Mouse (Mus musculus) hindbrain, embryonic 12.5 days (tissue): Measurements from ENCODE around the gene Dpf1. TPM values are rescaled to one million over a fixed set of nuclear protein-coding genes. Genes with fewer than 3 reads are reported as not detected.
A peak's percentile ranks its signal among the peaks of the same experiment; 100 is the strongest.

Experiments used
- ATAC-seq: fragments of 200-750 bp; cut with Nextera tagmentation; 2 replicates; pipeline ENCODE4 v1.8.0; 2017; ENCODE audit warnings: moderate TSS enrichment; ENCODE audit not compliant: low FRiP score
- H3K27ac ChIP-seq: fragments of 300-500 bp; sonication (generic); 2 replicates; pipeline ENCODE4 v1.5.1; 2016; ENCODE audit warnings: mild to moderate bottlenecking
- H3K27me3 ChIP-seq: fragments of 300-500 bp; sonication (generic); 2 replicates; pipeline ENCODE4 v1.6.1; 2016; ENCODE audit warnings: mild to moderate bottlenecking
- H3K36me3 ChIP-seq: fragments of 300-500 bp; sonication (generic); 2 replicates; pipeline ENCODE4 v1.6.1; 2016; ENCODE audit warnings: mild to moderate bottlenecking
- H3K4me1 ChIP-seq: fragments of 300-500 bp; sonication (generic); 2 replicates; pipeline ENCODE4 v1.6.1; 2016
- H3K4me2 ChIP-seq: fragments of 300-500 bp; sonication (generic); replicated peaks from 2 replicates; pipeline ENCODE4 v1.6.1; 2016; ENCODE audit warnings: mild to moderate bottlenecking
- H3K4me3 ChIP-seq: fragments of 300-500 bp; sonication (generic); 2 replicates; pipeline ENCODE4 v1.5.1; 2016; ENCODE audit warnings: mild to moderate bottlenecking
- H3K9ac ChIP-seq: fragments of 300-500 bp; sonication (generic); 2 replicates; pipeline ENCODE4 v1.6.1; 2016; ENCODE audit warnings: mild to moderate bottlenecking, moderate library complexity
- H3K9me3 ChIP-seq: fragments of 300-500 bp; sonication (generic); replicated peaks from 2 replicates; pipeline ENCODE4 v1.6.1; 2016; ENCODE audit warnings: mild to moderate bottlenecking
- WGBS: fragments of 180-500 bp; shearing (Covaris S2); methylation state at CpG from one replicate; pipeline ENCODE4 v1.1.7; 2016; 5-methylcytosine and 5-hydroxymethylcytosine counted together
- polyA plus RNA-seq: library from polyadenylated mRNA; unstranded; fragments of >200 nt; fragmentation: Nextera tagmentation; extraction: Ambion mirVana; gene quantifications from 2 replicates; pipeline ENCODE4 v1.2.1, GENCODE M21; 2016

The Dpf1 gene
- polyA plus RNA-seq, 1 experiment from 2014 or later: 102 TPM

DNA sequence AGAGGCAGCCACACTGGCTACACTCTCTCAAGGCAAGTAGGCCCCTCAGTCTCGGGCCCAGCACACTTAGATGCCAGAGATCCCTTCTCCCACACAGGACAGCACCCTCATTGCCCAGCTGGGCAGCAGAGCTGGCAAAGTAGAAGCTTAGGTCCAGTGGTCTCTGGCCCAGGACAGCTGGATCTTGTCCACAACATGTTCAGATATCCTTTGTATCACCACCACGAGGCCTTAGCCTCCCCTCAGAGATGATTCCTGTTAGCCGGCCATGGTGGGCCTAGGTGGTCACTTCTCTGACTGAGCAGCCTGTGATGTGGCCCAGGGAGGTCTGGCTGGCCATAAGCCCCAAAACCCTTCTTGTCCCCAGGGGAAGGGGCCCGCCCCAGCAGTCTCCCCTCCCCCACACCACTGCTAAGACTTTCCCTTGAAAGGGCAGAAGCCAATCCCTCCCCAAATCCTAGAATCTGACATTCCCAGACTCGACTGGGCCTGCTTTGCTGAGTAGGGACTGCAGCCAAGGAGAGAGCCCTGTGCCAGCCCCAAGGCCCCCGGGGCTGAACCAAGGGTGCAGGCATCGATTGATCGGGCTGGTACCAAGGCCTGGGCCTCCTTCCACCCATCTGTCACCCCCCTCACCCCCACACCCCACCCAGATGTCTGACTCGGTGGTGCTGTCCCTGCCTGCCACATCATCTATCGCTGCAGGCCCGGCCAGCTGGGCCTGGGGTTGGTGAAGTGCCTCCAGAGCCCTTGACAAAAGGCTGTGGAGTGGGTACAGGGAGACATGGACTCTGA, 12.9 kb upstream of the Dpf1 start:
- Histone ChIP-seq H3K27me3 (peaks cover 11% of the 10 kb centered on the region; the same call in 1 of the 2 replicates), H3K4me3 (no peak overlapping the region), H3K4me1 (peaks cover 50% of the 10 kb centered on the region), H3K4me2 (peak overlapping the region; percentile 8; the same call in 1 of the 2 replicates), H3K36me3 (no peaks in the 10 kb centered on the region), H3K27ac (peak overlapping the region; percentile 85), H3K9me3 (no peaks in the 10 kb centered on the region), H3K9ac (peak overlapping the region; percentile 44; the same call in 1 of the 2 replicates)
- WGBS: 40% methylated on average over 11 of the region's 11 CpGs
- no peak for ATAC-seq

DNA sequence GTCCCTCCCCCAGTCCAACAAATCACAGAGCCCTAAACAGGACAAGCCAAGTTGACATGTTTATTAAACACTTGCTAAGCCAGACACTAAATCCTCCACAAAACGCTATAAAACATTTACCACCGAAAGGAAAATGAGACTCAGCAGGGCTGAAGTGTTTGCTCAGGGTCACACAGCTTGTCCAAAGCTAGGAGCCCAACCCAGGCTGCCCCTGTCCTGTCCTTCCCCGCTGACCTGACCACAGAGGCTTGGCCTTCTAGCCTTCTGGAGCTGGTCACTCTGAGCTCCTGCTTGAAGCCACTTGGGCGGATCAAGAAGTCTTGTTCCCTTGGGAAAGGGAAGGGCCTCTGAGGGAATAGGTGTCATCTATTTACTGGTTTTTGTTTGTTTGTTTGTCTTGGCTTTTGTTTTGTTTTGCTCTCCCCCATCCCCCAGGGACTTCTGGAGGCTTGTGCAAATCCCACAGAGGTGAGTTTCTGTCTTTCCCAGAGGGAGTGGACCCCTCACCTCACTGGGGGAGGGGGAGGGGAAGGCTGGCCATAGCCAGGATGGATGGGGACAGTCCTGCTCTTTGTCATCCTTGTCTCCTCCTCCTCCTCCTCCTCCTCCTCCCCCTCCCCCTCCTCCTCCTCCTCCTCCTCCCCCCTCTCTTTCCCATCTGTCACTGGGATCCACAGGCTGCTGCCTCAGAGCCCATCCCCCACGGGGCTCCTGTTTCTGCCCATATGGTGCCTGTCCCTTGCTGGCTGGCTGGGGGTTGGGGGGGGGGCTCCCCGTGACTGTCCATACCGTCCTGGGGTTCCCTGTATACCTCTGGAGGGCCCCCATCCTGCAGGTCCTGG, 11.9 kb upstream of the Dpf1 start:
- WGBS: 24% methylated on average over 6 of the region's 7 CpGs
- H3K4me1 ChIP-seq: peaks cover 50% of the 10 kb centered on the region
- ATAC-seq: peak; percentile 61
- no peaks in the 10 kb centered on the region for H3K36me3 ChIP-seq
- H3K4me3 ChIP-seq: no peak overlapping the region
- no peak overlapping the region for H3K9ac ChIP-seq
- H3K9me3 ChIP-seq: no peaks in the 10 kb centered on the region
- H3K27ac ChIP-seq: peak overlapping the region; percentile 85
- peaks cover 11% of the 10 kb centered on the region; the same call in 1 of the 2 replicates for H3K27me3 ChIP-seq
- H3K4me2 ChIP-seq: peak overlapping the region; percentile 36

DNA sequence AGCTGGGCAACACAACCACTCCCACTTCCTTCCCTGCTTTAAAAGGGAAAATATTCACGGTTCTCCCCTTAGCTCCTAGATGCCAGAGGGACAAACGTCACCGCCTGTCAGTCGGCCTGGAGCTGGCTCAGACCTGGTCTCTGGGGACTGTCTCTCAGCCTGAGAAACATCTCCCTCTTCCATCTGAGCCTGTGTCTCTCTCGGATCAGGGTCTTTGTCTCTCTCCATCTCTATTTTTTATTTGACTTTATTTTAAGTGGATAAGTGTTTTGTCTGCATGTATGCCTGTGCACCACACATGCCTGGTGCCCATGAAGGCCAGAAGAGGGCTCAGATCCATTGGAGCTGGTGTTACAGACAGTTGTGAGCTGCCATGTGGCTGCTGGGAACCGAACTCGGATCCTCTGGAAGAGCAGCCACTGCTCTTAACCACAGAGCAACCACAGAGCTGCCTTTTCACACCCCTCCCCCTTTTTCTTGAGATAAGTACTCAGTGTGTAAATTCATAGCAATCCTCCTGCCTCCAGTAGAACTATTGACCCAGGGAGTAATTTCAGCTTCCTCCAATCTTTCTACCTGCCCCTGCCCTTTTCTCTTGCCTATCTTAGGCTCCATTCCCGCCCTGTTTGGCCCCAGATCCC, 11.2 kb upstream of the Dpf1 start:
- peak overlapping the region; percentile 36 for H3K4me2 ChIP-seq

DNA sequence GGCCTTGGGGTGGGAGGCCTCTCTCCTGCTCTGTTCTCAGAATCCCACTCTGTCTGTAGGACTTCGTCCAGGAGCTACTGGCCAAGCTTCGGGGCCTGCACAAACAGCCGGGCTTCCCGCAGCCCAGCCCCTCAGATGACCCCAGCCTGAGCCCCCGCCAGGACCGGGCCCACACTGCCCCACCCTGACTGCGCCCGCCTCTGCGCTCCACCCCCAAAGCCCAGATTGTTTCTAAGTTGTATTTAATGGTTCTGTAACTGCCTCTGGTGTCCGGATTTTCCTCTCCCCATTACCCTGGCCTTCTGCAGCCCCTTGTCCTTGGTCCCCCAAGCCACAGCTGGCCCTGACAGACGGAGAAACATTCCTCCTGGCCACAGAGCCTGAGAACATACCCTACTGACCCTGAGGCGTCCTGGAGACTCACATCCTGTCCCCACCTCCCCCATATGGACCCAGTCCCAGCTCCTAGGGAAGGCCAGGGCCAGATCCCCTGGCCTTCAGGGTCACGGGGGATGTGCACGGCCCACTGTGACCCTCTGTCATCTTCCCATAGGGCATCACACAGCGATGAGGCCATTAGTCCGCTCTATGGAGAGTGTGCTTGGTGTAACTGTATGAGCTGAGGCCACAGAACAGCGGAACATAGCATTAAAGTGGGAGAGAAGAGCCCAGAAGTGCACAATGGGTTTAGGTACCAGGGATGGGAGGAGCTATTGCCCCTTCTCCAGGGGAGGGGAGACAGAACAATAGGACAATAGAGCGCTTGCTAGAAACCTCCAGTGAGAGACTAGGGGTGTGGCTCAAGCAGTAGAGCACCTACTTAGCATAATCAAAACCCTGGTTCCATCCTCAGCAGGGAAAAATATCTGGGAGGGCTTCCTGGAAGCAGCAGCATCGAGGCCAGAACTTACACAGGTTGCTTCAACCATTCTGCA, 10.4 kb upstream of the Dpf1 start:
- ATAC-seq: no peak; the same call in 1 of the 2 replicates
- H3K36me3 ChIP-seq: no peaks in the 10 kb centered on the region
- no peak overlapping the region for H3K9ac ChIP-seq
- peak overlapping the region; percentile 85 for H3K27ac ChIP-seq
- H3K9me3 ChIP-seq: no peaks in the 10 kb centered on the region
- H3K4me2 ChIP-seq: no peak overlapping the region
- no peak overlapping the region for H3K4me3 ChIP-seq
- 18% methylated on average over 19 of the region's 19 CpGs for WGBS
- H3K4me1 ChIP-seq: peaks cover 50% of the 10 kb centered on the region
- peaks cover 6% of the 10 kb centered on the region; the same call in 1 of the 2 replicates for H3K27me3 ChIP-seq

More for the DNA sequence above, 11.2 kb upstream of the Dpf1 start:
- no peaks in the 10 kb centered on the region for H3K9me3 ChIP-seq
- H3K9ac ChIP-seq: no peak overlapping the region
- ATAC-seq: peak; percentile 26
- peak overlapping the region; percentile 85 for H3K27ac ChIP-seq
- H3K4me3 ChIP-seq: no peak overlapping the region
- peaks cover 50% of the 10 kb centered on the region for H3K4me1 ChIP-seq
- WGBS: 19% methylated on average over 8 of the region's 8 CpGs
- H3K27me3 ChIP-seq: peaks cover 9% of the 10 kb centered on the region; the same call in 1 of the 2 replicates
- no peaks in the 10 kb centered on the region for H3K36me3 ChIP-seq

DNA sequence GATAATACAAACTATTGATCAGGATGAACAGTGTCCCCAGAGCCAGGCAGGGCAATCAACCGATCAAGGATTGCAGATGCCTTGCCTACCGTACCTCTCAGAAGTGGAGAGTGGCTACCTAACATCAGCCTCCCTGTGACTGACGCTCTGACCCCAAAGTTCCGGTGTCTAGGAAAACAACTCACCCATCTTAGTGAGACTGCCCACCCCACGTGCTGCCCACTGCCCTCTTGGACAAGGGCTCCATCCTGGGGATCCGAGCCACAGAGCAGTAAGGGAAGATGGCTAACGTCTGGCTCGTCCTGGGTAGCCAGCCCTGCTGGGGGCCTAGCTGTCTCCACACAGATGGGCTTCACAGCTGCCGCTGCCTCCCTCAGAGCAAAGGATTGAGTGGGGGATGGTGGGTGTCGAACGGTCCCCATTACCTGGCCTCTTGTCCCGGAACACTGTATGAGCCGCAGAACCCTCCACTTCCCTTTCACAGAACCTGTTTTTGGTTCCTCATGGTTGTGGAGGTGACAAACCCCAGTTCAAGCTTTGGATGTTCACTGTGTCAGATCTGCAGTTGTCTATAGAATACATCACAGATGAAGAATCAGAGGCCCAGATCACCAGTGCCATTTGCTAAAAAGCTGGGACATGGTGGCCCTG, 9.5 kb upstream of the Dpf1 start:
- H3K36me3 ChIP-seq: no peaks in the 10 kb centered on the region
- H3K27ac ChIP-seq: peak overlapping the region; percentile 85; the same call in 1 of the 2 replicates
- no peak overlapping the region for H3K4me2 ChIP-seq
- H3K27me3 ChIP-seq: peaks cover 6% of the 10 kb centered on the region; the same call in 1 of the 2 replicates
- no peaks in the 10 kb centered on the region for H3K9me3 ChIP-seq
- H3K4me1 ChIP-seq: peaks cover 45% of the 10 kb centered on the region
- H3K4me3 ChIP-seq: no peak overlapping the region
- ATAC-seq: no peak
- 55% methylated on average over 13 of the region's 13 CpGs for WGBS
- H3K9ac ChIP-seq: 0 out of 2 replicates have a peak overlapping the region, but pooled peaks have one; percentile 27

DNA sequence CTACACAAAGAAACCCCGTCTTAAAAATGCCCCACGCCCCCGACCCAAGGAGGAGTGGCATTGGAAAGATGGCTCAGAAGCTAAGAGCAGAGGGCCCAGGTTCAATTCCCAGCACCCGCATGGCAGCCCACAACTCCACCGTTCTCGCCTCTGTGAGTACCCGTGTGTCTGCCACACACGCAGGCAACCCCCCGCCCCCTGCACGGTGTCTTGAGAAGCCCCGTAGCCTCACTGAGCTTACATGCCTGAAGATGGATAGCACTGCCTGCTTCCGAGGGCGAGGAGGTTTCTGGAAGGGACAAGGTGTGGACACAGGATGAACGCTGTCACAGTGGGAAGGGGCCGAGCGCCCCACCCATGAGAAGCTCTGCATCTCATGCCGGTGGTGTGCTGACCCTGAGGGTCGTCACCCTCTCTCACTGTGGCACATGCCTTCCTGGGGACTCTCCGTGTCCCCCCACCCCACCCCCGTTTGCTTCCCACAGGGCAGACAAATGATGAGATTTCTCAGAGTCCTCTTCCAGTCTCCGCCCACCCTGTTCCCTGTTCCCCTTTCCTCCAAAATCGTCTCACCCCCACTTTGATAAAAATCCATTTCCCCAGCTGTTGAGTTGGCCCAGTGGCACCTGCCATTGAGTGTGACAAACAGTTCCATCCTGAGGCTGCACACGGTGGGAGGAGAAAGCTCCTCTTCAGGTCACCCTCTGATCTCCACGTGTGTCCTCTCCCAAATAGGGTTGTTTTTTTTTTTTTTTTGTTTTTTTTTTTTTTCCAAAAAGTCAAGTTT, 7.7 kb upstream of the Dpf1 start:
- H3K4me3 ChIP-seq: no peak overlapping the region
- 81% methylated on average over 24 of the region's 24 CpGs for WGBS

DNA sequence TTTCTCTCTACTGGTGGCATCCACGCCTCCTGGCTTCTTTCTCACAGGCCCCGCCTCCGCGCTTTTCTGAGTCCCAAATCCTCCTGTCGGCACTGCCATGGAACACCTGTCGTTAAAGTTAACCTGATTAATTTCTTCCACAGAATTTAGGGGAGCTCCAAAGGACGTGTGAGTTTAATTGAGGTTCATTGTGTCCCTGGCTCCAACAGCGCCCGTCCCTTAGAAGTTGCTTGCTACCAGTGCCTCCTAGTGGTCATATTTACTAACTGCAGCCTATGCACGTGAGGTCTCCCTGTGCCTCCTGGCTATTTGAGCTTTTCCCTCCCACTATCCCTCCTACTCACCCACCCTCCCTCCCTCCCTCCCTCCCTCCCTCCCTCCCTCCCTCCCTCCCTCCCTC, 6.8 kb upstream of the Dpf1 start:
- Histone ChIP-seq H3K27me3 (no peaks in the 10 kb centered on the region), H3K9me3 (no peaks in the 10 kb centered on the region), H3K4me3 (no peak overlapping the region), H3K9ac (no peak overlapping the region), H3K4me1 (peaks cover 23% of the 10 kb centered on the region), H3K4me2 (no peak overlapping the region), H3K36me3 (no peaks in the 10 kb centered on the region), H3K27ac (no peak overlapping the region)
- WGBS: 16% methylated on average over 10 of the region's 10 CpGs
- ATAC-seq: no peak

More for the DNA sequence above, 7.7 kb upstream of the Dpf1 start:
- H3K9ac ChIP-seq: no peak overlapping the region
- H3K36me3 ChIP-seq: no peaks in the 10 kb centered on the region
- H3K27me3 ChIP-seq: no peaks in the 10 kb centered on the region
- ATAC-seq: no peak
- no peak overlapping the region for H3K4me2 ChIP-seq
- H3K4me1 ChIP-seq: peaks cover 33% of the 10 kb centered on the region
- H3K27ac ChIP-seq: no peak overlapping the region
- no peaks in the 10 kb centered on the region for H3K9me3 ChIP-seq

DNA sequence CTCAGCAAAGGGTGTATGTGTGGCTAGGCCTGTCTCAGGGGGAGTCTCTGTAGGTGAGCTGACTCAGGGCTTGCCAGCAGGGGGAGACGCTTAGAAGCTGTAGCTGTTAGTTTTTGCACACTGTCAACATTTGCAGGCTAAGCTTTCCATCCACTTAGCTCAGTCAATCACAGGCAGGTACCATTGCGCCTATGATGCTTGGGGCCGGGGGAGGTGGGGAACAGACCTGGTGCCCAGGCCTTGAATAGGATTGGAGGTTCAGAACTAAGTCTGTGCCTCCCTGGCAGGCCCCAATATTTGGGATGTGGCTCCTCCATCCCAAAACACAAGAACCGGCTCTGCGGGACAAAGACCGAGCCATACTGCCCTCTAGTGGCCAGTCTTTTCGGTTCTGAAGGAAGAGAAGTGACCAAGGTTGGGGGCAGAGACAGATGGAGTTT, 2.6 kb upstream of the Dpf1 start:
- H3K4me2 ChIP-seq: peak overlapping the region; percentile 13; the same call in 1 of the 2 replicates
- H3K27me3 ChIP-seq: no peaks in the 10 kb centered on the region
- H3K4me3 ChIP-seq: peak overlapping the region; percentile 3; the same call in 1 of the 2 replicates
- peaks cover 27% of the 10 kb centered on the region for H3K4me1 ChIP-seq
- H3K9ac ChIP-seq: no peak overlapping the region
- peak overlapping the region; percentile 31; the same call in 1 of the 2 replicates for H3K27ac ChIP-seq
- H3K9me3 ChIP-seq: no peaks in the 10 kb centered on the region
- no peaks in the 10 kb centered on the region for H3K36me3 ChIP-seq
- ATAC-seq: no peak
- WGBS: 0% methylated on average over 7 of the region's 7 CpGs

DNA sequence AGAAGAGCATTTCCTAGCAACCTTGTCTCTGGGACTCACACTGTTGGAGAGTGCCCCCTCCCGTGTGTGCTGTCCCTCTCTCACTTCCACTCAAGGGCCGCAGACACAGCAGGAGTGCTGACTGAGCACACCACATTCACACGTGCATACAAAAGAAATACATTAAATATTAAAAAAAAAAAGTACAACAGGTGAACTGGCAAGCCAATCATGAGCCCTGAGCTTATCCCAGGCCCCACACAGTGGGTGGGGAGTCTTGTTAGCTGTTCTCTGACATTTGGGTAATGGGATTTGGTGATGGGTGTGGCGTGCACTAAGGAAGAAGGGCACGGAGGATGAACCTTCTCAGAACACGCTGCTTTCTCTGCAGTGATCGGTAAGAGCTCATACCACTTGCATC, 1.1 kb upstream of the Dpf1 start:
- Histone ChIP-seq H3K9me3 (no peaks in the 10 kb centered on the region), H3K27ac (no peak overlapping the region), H3K4me2 (no peak overlapping the region), H3K4me1 (peaks cover 42% of the 10 kb centered on the region), H3K27me3 (no peaks in the 10 kb centered on the region), H3K4me3 (no peak overlapping the region), H3K9ac (no peak overlapping the region), H3K36me3 (no peaks in the 10 kb centered on the region)
- WGBS: 71% methylated on average over 7 of the region's 7 CpGs
- no peak for ATAC-seq
